Mouse (Mus musculus): ENCODE measurements at regions not wholly inside any gene's neighbourhood (a gene's known extent, or its start where the extent isn't known, plus 50 kb on each side); places are given as distances from the start of the nearest gene placed in this dataset.

DNA sequence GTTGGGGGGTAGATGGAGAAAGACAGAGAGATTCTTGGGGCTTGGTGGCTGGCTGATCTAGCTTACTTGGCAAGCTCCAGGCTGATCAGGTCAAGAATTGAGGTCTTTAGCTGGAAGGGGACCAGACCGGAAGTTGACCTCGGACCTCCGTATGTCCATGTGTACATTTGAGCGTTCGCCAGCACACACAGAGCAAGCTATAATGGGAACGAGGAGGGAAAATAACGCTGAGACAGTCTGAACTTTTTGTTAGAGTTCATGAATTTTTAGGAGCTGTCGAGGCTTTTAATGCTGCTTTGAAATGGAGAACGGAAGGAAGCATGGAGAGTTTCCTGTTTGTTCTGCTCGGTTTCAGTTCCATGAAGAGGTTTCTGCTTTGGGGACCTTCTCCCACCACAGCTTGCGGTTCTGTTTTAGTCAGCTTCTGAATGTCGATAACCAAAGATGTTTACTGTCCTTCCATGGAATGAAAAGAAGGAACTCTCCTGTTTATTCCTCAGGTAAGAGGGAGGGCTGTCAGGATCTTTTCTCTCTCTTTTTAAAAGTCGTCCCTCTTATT is 226.0 kb upstream of the Pkn2 start:
- no peak for TF ChIP-seq CTCF (IDR thresholded peaks at IDR 0.05; ENCODE audit: low read depth, low read length)
- no peak for TF ChIP-seq POLR2A (IDR thresholded peaks at IDR 0.05; ENCODE audit: insufficient read depth, low read length)
